Mouse (Mus musculus): Measurements from ENCODE around the gene Zfp523.
A peak's percentile ranks its signal among the peaks of the same experiment; 100 is the strongest.

Gene Zfp523

GRCm38 (mm10) chr17:28161310-28161881 is 15.5 kb upstream of the Zfp523 start:
- DNase-seq = peak; percentile 39

- peak; percentile 81 for DNase-seq
Measured at GRCm38 (mm10) chr17:28163666-28164065, 13.3 kb upstream of the Zfp523 start.

- peak; percentile 27 for DNase-seq
Measured at GRCm38 (mm10) chr17:28170460-28171305, 6.2 kb upstream of the Zfp523 start.

DNA sequence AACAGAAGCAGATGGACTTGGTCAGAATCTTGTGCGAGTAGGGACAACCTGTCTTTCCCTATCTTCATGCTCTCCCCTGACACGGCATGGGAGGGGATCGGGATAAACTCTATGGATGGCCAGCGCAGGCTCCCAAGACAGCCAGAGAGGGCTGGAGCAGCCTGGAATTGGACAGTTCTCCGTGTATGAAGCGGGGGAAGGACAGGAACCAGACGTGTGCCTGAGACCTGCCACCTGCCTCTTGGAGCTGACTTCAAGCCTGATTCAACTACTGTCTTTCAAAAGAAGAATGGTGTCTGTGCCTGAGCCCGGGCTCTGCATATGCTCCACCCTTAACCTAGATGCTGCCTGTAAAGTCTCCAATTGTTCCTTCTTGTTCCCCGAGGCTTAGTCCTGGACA is 4.2 kb upstream of the Zfp523 start:
- DNase-seq = no peak

DNA sequence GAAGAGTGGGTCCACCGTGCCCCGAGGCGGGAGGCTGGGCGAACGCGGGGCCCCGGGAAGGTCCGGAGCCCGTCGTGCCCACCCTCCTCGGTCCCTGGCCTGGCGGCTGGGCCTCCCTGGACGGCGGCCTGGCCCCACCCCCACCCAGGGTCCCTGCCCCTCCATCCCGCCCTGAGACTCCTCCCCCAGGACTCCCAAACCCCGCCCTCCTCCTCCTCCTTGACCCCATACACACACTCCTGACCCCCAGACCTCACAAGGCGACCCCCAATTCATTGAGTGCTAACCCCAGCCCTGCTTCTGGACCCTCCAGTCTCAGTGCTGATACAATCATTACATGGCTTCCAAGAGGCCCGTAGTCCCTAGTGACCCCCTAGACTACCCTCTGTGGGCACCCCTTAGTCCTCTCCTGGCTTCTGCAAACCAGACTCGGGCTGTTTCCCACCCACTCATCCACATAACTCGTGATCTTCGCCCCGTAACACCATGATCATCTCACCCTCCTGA is 664 bp downstream of the Zfp523 start:
- no peak for DNase-seq

DNA sequence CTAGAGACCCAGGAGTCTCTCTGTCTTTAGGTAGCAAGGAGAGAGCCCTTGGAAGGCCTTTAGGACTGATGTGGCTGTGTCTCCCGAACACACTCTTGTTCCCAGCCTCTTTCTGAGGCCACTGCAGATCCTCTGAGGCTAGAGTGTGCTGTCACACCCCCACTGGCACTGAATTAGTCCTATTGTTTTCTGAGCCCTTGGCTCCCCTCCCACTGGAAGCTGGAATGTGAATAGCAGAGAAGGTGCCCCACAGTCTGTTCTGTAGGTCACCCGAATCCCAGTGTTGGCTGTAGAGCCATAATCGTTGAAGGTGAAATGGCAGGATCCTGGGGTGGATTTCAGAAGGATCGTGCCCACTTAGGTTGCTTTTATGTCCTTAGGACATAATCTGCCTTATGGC is 3.4 kb downstream of the Zfp523 start:
- peak; percentile 42 for DNase-seq

- DNase-seq = no peak
Measured at GRCm38 (mm10) chr17:28180783-28181544, 4.0 kb downstream of the Zfp523 start.

- DNase-seq = no peak
Measured at GRCm38 (mm10) chr17:28184971-28185638, 8.2 kb downstream of the Zfp523 start.

DNA sequence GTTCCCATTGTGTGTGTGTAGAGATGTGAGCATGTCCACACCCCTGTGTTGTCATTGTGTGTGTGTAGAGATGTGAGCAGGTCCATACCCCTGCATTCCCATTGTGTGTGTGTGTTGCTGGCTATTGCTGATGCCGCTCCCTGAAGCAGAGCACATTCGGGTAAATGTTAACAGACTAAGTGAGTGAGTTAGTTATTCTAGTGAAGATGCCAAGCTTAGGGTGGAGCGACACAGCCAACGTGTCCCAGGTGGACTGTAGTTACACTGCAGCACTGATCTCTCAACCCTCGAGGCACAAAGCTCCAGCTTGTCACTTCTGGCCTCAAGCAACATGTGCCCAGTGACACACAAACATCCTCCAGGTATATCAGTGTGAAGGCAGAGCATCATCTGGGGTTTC is 11.4 kb downstream of the Zfp523 start:
- DNase-seq = no peak

DNA sequence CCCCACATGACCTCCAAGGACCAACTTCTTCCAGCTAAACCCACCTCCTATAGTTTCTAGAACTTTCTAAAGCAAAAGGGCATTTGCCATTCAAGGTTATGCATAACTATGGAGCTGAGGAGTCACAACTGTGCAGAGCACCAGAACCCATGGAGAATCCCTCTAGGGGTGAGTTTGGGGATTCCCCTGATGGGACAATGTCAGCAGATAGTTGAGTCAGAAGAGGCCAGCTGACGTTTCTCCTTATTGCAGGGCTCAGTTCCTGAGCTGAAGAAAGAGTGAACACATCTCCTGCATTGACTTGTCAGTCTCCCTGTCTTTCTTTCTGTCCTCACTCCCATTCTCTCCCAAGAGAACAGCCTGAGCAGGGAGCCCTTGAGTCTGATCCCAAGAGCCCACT is 15.8 kb downstream of the Zfp523 start:
- DNase-seq = no peak

GRCm38 (mm10) chr17:28193559-28193958 is 16.6 kb downstream of the Zfp523 start:
- no peak for DNase-seq

DNA sequence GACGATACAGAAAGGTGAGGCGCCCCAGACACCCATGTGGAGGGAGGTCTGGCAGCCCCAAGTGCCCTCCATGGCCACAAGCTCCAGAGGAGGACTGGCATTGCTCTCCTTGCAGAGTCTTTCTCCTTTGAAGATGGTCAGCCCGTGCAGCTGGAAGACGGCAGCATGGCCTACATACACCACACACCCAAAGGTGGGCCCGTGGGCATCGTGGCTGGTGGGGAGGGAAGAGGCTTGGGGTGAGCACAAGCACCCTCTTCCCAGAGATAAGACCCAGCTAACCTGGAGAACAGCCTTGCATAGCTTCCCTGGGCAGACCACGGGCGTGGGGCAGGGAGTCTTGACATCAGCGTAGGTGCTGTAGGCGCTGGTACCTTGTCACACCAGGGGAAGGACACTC is 18.1 kb downstream of the Zfp523 start:
- DNase-seq = no peak

DNA sequence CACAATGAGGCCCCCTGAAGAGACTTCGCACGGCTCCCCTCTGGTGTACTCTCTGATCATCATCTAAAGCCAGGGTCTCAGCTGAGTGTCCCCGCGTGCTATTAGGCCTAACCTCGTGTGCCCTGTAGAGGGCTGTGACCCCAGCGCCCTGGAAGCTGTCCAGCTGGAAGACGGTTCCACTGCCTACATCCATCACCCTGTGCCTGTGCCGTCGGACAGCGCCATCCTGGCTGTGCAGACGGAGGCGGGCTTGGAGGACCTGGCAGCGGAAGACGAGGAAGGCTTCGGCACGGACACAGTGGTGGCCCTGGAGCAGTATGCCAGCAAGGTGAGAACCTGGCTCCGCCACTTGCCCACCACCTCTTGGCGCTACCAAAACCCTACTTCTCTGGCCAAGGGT is 20.7 kb downstream of the Zfp523 start:
- DNase-seq = peak; percentile 23

DNA sequence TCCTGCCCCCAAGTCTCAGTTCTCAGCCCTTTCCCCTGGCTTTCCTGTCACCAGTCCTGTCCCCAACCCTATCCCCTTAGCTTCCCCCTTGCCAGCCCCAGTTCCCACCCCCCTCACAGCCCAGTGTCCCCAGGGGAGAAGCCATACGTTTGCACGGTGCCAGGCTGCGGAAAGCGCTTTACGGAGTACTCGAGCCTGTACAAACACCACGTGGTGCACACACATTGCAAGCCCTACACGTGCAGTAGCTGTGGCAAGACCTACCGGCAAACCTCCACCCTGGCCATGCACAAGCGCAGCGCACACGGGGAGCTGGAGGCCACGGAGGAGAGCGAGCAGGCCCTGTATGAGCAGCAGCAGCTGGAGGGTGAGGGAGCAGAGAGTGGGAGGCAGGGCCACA is 25.1 kb downstream of the Zfp523 start:
- no peak for DNase-seq

GRCm38 (mm10) chr17:28204052-28204720 is 27.3 kb downstream of the Zfp523 start:
- peak; percentile 49 for DNase-seq

GRCm38 (mm10) chr17:28205443-28205842 is 28.5 kb downstream of the Zfp523 start:
- DNase-seq = no peak

DNA sequence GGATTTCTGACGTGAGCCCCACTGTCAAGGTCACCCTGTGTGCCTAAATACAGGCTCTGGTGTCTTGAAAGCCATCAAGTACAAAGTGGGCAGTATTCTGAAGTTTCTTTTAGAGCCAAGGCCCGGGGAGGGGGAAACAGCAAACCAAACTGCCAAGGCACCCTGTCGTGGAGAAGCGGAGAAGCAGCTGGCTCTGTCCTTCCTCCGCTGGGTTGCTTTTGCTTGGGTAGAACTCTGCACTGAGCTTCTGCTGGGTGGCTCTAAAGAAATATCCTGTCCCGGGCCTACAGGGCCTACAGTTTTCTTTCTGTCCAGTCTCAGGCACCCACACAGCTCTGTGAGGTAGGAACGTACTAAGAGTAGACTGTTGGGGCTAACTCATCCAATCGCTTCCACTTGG is 30.2 kb downstream of the Zfp523 start:
- no peak for DNase-seq

DNA sequence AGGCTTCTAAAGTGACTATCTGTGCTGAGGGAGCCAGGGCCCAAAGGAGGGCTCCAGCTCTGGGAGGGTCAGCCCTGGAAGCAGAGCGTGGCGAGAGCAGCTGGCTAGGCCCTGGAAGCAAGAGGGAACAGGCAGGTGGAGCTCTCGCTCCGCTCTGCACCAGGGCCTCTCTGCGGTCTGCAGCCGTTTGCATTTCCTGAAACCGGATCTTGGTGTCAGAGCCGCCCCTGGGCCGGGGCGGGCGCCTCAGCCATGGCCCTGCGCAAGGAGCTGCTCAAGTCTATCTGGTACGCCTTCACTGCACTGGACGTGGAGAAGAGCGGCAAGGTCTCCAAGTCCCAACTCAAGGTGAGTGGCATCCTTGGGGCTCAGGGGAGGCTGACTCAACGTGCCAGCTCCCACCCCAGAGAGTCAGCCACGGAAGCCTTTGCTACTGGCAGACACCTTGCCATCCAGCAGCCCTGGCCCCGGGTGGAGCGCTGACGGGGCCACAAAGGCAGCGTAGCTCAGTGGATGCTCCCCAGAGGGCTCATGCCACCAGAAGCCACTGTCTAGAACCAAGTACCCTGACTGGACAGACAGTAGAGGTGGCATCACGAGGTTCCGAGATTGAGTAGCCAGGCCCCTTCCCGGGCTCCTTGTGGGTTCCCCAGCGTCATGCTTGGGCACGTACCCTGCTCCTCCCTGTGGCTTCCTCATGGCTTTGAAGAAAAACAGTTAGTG is 30.8 kb downstream of the Zfp523 start, which contains the start of gene Def6:
TSS of gene Def6 (plus strand) at position 188 of the 723 bp plus-strand sequence.
- DNase-seq = peak; percentile 89

DNA sequence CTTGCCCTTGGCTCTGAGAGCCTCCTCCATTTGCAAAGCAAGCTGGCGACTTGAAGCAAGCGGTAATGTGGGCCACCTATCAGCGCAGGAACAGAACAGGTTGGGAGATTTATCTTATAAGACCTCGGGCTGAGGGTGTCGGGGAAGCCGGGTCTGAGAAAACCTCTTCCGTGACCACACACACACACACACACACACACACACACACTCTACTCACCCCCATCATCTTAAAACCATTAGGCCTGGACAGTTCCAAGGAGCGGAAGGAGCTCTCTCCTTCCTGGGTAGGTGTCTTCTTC is 31.3 kb downstream of the Zfp523 start:
- DNase-seq = no peak

- no peak for DNase-seq
Measured at GRCm38 (mm10) chr17:28209457-28210110, 32.7 kb downstream of the Zfp523 start.

DNA sequence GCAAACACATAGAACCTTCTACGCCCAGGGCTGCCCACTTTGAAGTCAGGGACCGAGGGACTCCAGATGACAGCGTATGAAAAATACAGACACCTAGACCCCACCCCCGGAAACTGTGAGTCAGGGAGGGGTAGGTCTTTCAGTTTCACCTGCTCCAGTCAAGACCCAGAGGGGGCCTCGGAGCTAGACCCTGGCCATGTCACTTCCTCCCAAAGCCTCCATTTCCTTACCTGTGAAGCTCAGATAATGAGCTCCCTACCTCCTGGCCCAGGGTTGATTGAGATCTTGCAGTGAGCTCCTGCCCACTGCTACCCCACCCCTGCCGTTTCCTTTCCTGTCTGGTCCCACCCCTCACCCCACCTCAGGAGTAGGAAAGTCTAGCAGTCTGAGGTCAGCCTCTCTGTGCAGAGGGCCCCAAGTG is 35.0 kb downstream of the Zfp523 start:
- no peak for DNase-seq
